Mouse (Mus musculus): ENCODE data around the gene Vapa. TPM values are rescaled to one million over a fixed set of nuclear protein-coding genes. Genes with fewer than 3 reads are reported as not detected.
"Not testable (repeated sequence)": the region's sequence is repeated elsewhere in the genome, so short reads cannot be mapped to it uniquely, and the experiment has no call there.

Vapa gene
- polyA plus RNA-seq, 1 experiment from 2014 or later = 106 TPM

DNA sequence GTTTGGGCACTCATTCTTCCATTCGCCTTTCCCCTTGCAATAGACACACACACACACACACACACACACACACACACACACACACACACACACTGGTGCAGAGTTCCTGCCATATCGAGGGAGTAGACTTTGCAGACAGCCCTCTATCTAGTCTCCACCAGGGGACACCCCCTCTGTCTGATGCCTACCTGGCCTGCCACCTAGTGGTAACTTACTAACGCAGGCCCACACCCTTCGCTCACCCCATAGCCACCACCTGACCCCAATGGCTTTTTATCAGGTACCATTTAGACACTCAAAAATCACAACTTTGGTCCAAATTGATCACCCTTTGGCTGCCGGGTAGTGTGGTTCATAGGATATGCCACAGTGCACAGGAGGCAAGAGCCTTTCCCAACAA, 54.1 kb downstream of the Vapa start:
- H3K27me3 ChIP-seq (replicated peaks) = no peaks in the 10 kb centered on the region; the same call in 1 of the 2 replicates
- ATAC-seq = peak; percentile 61; the same call in 1 of the 2 replicates
- no peaks in the 10 kb centered on the region for H3K36me3 ChIP-seq
- no peak overlapping the region for H3K27ac ChIP-seq
- no peak overlapping the region for H3K4me3 ChIP-seq
- WGBS (ENCODE audit: insufficient replicate concordance) = 24% methylated on average over 5 of the region's 5 CpGs
- H3K9me3 ChIP-seq (replicated peaks) = no peaks in the 10 kb centered on the region
- peaks cover 31% of the 10 kb centered on the region for H3K4me1 ChIP-seq
- no peak overlapping the region for H3K9ac ChIP-seq
- no peak overlapping the region; the same call in 1 of the 2 replicates for H3K4me2 ChIP-seq

DNA sequence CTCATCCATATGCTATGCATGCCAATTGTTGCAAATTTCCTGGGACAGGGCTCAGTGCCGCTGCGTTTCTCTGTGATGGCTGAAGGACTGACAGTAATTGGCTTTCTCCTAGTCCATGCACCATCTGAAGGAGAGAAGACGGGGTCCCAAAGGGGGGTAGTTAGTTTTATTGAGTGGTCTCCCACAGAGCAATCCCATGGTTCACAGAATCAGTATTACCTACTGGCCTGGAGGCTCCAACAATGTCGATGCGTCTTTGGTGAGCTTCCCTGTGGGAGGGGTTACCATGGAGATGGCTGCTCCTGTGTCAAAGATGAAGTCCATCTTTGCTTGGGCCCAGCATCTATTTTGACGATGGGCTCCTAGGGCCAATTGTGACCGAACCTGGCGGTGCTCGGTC, 54.6 kb downstream of the Vapa start:
- no peak overlapping the region for H3K4me3 ChIP-seq
- WGBS (ENCODE audit: insufficient replicate concordance) = 51% methylated on average over 9 of the region's 9 CpGs
- no peak overlapping the region for H3K27ac ChIP-seq
- ATAC-seq = no peak
- H3K27me3 ChIP-seq (replicated peaks) = no peaks in the 10 kb centered on the region
- H3K9me3 ChIP-seq (replicated peaks) = no peaks in the 10 kb centered on the region
- peak overlapping the region; percentile 8; the same call in 1 of the 2 replicates for H3K4me2 ChIP-seq
- H3K4me1 ChIP-seq = peaks cover 31% of the 10 kb centered on the region
- no peak overlapping the region for H3K9ac ChIP-seq
- no peaks in the 10 kb centered on the region for H3K36me3 ChIP-seq

DNA sequence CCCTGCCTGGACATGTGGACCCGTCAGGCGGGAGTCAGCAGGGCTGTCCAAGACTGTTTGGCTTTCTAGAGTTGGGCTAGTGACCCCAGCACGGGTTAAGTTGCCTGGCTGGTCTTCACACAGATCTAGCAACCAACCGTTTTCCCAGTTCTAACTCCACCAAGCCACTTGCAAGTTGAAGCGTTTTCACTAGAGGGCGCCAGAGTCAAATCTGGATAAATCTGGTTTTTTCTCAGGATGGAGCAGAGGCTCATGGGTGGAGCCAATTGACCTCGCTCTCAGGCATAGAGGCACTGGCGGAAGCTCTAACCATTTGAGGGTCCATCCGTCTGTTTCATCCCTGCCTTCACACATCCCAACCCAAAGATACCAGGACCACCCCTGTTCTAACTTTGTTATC, 55.1 kb downstream of the Vapa start:
- no peaks in the 10 kb centered on the region for H3K9me3 ChIP-seq (replicated peaks)
- H3K9ac ChIP-seq = no peak overlapping the region
- no peak overlapping the region for H3K27ac ChIP-seq
- no peak overlapping the region for H3K4me3 ChIP-seq
- peaks cover 31% of the 10 kb centered on the region for H3K4me1 ChIP-seq
- H3K4me2 ChIP-seq = 0 out of 2 replicates have a peak overlapping the region, but pooled peaks have one; percentile 8
- no peaks in the 10 kb centered on the region for H3K27me3 ChIP-seq (replicated peaks)
- 30% methylated on average over 9 of the region's 9 CpGs for WGBS (ENCODE audit: insufficient replicate concordance)
- peak; percentile 27; the same call in 1 of the 2 replicates for ATAC-seq
- no peaks in the 10 kb centered on the region for H3K36me3 ChIP-seq

DNA sequence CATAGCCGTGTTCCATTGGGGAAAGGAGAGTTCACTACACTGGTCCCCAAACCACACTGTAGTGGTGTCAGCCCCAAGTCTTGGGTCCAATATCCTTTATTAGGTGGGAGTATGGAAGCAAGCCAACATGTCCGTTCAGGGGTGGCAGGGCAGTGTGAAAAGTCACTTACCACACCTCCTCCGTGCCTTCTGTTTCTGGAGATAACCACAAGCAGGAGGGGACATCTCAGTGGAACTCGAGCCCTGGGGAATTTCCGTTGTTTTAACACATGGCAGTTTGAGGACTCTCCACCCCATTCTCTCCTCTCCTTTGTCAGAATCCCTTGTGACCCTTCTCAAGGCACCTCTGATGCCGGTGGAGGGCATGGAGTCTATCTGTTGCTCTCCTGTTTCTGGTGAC, 56.1 kb downstream of the Vapa start:
- Histone ChIP-seq H3K9ac (0 out of 2 replicates have a peak overlapping the region, but pooled peaks have one; percentile 18), H3K9me3 (replicated peaks) (no peaks in the 10 kb centered on the region), H3K4me1 (peaks cover 31% of the 10 kb centered on the region), H3K36me3 (no peaks in the 10 kb centered on the region), H3K27me3 (replicated peaks) (no peaks in the 10 kb centered on the region), H3K27ac (peak overlapping the region; percentile 54; the same call in 1 of the 2 replicates), H3K4me2 (peak overlapping the region; percentile 58), H3K4me3 (peak overlapping the region; percentile 29; the same call in 1 of the 2 replicates)
- WGBS (ENCODE audit: insufficient replicate concordance) = 24% methylated on average over 6 of the region's 6 CpGs
- peak; percentile 88 for ATAC-seq

DNA sequence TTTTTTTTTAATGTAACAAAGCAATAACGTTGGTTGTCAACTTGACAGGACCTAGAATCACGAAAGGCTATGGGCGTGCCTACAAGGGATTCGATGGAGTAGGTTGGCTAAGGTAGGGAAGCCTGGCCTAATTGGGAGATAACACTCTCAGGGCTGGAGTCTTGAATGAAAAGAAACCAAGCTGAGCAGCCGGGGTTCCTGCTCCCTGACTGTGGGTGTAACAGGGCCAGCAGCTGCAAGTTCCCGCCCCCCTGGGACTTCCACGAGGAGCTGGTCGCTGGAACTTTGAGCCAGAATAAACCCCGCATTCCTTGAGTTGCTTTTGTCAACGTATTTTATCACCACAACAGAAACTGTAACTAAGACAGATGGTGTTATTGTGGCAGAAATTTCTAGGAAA, 56.6 kb downstream of the Vapa start:
- H3K4me2 ChIP-seq = peak overlapping the region; percentile 58
- H3K27ac ChIP-seq = 0 out of 2 replicates have a peak overlapping the region, but pooled peaks have one; percentile 48

DNA sequence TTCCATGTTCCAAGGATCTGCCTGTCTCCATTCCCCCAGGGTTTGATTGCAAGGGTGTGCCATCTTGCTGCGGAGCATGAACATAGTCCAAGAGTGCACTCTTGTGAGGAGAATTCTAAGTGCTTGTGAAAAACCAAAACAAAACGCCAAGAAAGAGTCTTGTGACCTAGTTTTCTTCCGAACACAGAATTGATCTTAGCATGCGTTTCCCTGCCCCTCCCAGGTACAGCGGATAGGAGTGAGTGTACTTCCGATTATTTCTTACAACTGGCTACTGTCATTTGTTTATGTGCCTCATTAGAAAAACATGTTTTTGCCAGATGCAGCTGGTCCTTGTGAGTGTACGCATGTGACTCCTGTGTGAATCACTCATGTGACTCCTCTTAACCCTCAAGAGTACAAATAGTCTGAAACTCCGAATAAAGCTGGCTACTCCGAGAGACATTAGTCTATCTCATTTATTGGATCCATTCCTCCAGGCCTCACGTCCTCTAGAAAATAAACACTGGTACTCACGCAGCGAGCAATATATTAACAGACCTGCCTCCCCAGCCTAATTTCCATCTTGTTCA, 60.8 kb downstream of the Vapa start:
- H3K4me1 ChIP-seq = peaks cover 16% of the 10 kb centered on the region
- H3K27me3 ChIP-seq (replicated peaks) = no peaks in the 10 kb centered on the region
- no peak for ATAC-seq
- H3K4me2 ChIP-seq = no peak overlapping the region
- H3K4me3 ChIP-seq = no peak overlapping the region
- H3K36me3 ChIP-seq = no peaks in the 10 kb centered on the region
- no peak overlapping the region for H3K9ac ChIP-seq
- no peaks in the 10 kb centered on the region for H3K9me3 ChIP-seq (replicated peaks)
- 79% methylated on average over 12 of the region's 12 CpGs for WGBS (ENCODE audit: insufficient replicate concordance)
- no peak overlapping the region for H3K27ac ChIP-seq

More for the DNA sequence above, 56.6 kb downstream of the Vapa start:
- Histone ChIP-seq H3K27me3 (replicated peaks) (no peaks in the 10 kb centered on the region), H3K36me3 (no peaks in the 10 kb centered on the region), H3K9me3 (replicated peaks) (no peaks in the 10 kb centered on the region), H3K9ac (0 out of 2 replicates have a peak overlapping the region, but pooled peaks have one; percentile 18), H3K4me1 (peaks cover 31% of the 10 kb centered on the region), H3K4me3 (peak overlapping the region; percentile 29; the same call in 1 of the 2 replicates)
- 29% methylated on average over 10 of the region's 10 CpGs for WGBS (ENCODE audit: insufficient replicate concordance)
- ATAC-seq = peak; percentile 77

DNA sequence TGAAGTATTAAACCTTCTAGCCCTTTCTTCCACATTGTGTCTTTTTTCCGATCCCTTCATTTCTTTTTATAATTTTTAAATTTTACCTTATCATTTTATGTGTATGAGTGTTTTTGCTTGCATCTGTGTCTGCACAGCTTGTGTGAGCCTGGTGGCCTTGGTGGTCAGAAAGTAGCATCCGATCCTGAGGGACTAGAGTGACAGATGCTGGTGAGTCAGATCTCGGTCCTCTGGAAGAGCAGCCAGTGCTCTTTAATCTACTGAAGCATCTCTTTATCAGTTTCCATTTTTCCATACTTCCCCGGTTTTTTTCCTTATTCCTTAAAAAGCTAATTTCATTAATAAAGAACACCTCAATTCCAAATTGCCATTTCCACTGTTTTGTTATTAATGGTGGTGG, 63.0 kb downstream of the Vapa start:
- H3K9me3 ChIP-seq (replicated peaks) = no peaks in the 10 kb centered on the region
- no peak overlapping the region for H3K9ac ChIP-seq
- no peak overlapping the region for H3K4me2 ChIP-seq
- H3K4me1 ChIP-seq = no peaks in the 10 kb centered on the region
- H3K36me3 ChIP-seq = no peaks in the 10 kb centered on the region
- H3K27me3 ChIP-seq (replicated peaks) = no peaks in the 10 kb centered on the region
- WGBS (ENCODE audit: insufficient replicate concordance) = 75% methylated on average over 4 of the region's 4 CpGs
- no peak overlapping the region for H3K27ac ChIP-seq
- no peak for ATAC-seq
- no peak overlapping the region for H3K4me3 ChIP-seq

DNA sequence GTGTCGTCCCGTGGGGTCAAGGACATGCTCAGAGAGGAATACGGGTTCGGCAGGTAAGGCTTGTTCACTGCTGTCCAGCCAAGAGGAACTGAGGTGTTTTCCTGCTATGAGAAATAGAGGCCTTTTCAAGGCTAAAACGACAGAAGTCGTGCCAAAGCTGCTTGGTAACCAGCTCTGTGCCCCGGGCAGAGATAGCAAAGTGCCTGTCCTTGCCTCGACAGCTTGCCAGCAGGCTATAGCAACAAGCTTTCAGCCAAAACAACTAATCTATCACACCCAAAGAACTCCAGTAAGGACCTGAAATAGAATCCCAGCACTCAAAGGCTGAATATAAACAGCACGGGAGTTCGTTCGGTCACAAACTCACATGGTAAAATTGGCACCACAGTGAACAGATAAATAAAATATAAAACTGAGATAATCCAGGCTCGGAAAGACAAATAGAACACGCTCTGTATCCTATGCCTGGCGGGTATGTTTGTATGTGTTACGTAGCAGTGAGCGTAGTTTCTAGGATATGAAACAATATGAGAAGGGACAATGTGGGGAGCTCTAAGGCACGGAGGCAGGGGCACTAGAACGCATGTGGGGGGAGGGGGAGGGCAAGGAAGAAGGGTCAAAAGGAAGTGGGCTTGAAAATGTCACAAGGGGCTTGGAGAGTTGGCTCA, 64.5 kb downstream of the Vapa start:
- Histone ChIP-seq H3K9ac (no peak overlapping the region), H3K4me1 (0 out of 2 replicates have a peak, but pooled peaks cover under 1% of the 10 kb centered on the region), H3K27me3 (replicated peaks) (no peaks in the 10 kb centered on the region), H3K4me3 (no peak overlapping the region), H3K4me2 (no peak overlapping the region), H3K36me3 (no peaks in the 10 kb centered on the region), H3K9me3 (replicated peaks) (no peaks in the 10 kb centered on the region), H3K27ac (no peak overlapping the region)
- 67% methylated on average over 18 of the region's 18 CpGs for WGBS (ENCODE audit: insufficient replicate concordance)
- ATAC-seq = no peak

DNA sequence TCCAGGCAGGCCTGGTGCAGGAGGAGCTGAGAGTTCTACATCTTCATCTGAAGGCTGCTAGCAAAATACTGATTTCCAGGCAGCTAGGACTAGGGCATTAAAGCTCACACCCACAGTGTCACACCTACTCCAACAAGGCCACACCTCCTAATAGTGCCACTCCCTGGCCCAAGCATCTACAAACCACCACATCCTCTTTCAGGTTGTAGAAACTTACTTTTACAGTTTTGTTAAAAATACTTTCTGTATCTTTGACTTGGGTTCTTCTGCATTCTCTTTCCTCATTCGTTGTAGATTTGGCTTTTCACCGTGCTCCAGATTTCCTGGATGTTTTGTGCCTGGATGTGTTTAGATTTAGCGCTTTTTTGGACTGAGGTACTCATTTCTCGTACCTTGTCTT, 67.1 kb downstream of the Vapa start:
- H3K4me2 ChIP-seq; H3K4me3 ChIP-seq; H3K27ac ChIP-seq; H3K9ac ChIP-seq; H3K9me3 ChIP-seq (replicated peaks); ATAC-seq; H3K36me3 ChIP-seq; H3K27me3 ChIP-seq (replicated peaks); H3K4me1 ChIP-seq: not testable (repeated sequence)
- WGBS (ENCODE audit: insufficient replicate concordance) = 69% methylated on average over 4 of the region's 4 CpGs

DNA sequence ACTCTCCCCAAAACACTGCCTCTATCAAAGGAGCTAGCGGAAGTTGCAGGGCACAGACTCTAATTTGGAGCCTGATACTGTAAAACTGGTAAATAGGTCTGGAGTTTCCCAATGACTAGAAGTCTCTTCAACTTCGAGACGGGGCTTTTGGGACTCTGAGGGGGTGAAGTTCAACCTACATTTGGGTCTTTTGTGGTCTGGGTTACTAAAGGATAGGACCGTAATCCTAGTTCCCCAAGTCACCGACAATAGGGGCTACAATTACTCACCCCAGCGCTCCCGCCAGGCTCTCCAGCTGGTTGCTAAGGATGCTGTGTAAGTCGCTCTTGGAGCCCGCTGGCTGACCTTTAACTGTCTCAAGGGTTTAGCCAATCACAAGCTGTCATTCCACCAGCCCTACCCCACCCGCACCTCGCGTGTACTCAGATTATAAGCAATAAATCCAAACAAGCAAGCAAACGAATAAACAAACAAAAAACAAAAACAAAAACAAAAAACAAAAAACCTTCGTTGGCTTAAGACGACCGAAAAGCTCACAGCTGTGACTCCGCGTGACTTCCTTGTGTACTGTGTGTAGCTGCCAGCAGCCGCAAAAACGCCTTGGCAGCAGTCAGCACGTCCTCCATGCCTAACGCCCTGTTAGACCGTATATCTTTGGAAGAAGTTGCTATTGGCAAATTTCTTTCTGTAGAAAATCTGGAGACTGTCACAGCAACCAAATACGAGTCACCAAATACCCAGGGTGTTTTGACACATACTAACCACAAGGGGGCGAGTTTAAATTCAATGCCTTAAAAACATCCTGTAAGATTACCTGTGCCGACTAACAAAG, 72.7 kb downstream of the Vapa start, which contains the start of gene Tmem232:
TSS of gene Tmem232 (minus strand) at position 342 of the 832 bp plus-strand sequence.
- 17% methylated on average over 26 of the region's 26 CpGs for WGBS (ENCODE audit: insufficient replicate concordance)
- peak within 1 kb of the TSS; percentile 54 for H3K4me2 ChIP-seq
- H3K27ac ChIP-seq = no peak within 1 kb of the TSS
- no peak for ATAC-seq
- H3K9me3 ChIP-seq (replicated peaks) = no peaks in the 10 kb centered on the region
- peaks cover 8% of the 10 kb centered on the region for H3K27me3 ChIP-seq (replicated peaks)
- H3K4me1 ChIP-seq = 0 out of 2 replicates have a peak, but pooled peaks cover 10% of the 10 kb centered on the region
- H3K36me3 ChIP-seq = no peaks in the 10 kb centered on the region
- H3K4me3 ChIP-seq = peak within 1 kb of the TSS; percentile 25
- no peak within 1 kb of the TSS for H3K9ac ChIP-seq

DNA sequence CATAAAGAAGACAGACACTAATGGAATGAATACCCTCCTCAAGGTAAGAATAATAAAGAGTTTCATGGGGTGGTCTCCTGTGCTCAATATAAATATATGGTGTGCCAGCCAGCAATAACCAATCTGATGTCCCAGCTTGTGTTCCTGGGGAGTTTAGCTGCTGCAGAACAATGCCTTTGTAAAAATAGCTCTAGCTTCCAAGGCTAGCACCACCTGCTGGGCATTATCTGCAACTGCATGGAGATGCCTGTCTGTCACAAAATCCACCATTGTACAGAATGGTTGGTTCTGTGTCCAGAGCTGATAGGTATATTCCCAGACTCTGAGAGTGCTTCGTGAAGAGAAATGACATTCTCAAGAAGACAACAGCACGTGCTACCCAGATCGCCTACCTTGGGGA, 77.2 kb downstream of the Vapa start:
- Histone ChIP-seq H3K4me2 (no peak overlapping the region), H3K9ac (no peak overlapping the region), H3K4me3 (no peak overlapping the region), H3K9me3 (replicated peaks) (no peaks in the 10 kb centered on the region), H3K4me1 (0 out of 2 replicates have a peak, but pooled peaks cover 4% of the 10 kb centered on the region), H3K36me3 (no peaks in the 10 kb centered on the region), H3K27me3 (replicated peaks) (peaks cover 8% of the 10 kb centered on the region), H3K27ac (no peak overlapping the region)
- no peak for ATAC-seq
- 13% methylated on average over 3 of the region's 3 CpGs for WGBS (ENCODE audit: insufficient replicate concordance)

DNA sequence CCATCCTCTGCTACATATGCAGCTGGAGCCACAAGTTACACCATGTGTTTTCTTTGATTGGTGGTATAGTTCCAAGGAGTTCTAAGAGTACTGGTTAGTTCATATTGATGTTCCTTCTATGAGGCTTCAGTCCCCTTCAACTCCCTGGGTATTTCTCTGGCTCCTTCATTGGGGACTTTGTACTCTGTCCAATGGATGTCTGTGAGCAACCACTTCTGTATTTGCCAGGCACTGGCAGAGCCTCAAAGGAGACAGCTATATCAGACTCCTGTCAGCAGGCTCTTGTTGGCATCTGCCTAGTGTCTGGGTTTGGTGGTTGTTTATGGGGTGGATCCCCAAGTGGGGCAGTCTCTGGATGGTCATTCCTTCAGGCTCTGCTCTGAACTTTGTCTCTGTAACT, 81.0 kb downstream of the Vapa start:
- H3K27me3 ChIP-seq (replicated peaks); H3K4me2 ChIP-seq; H3K9me3 ChIP-seq (replicated peaks); H3K9ac ChIP-seq; H3K27ac ChIP-seq; H3K4me1 ChIP-seq; ATAC-seq; H3K36me3 ChIP-seq; H3K4me3 ChIP-seq: not testable (repeated sequence)

Data from liver, embryonic 12.5 days (tissue).